Mouse (Mus musculus) CD4-positive naive resting alpha-beta T cell, adult 76 days (primary cell): ENCODE data around the gene 1700074P13Rik. TPM values are rescaled to one million over a fixed set of nuclear protein-coding genes. Genes with fewer than 3 reads are reported as not detected.

Experiments used
- total RNA-seq: library from RNA; stranded (reverse); gene quantifications from one replicate; pipeline ENCODE4 v1.2.4, GENCODE M21; 2023

The 1700074P13Rik gene
- not detected for total RNA-seq

GRCm38 (mm10) chr6:40940457-40940856 is at the start of gene 1700074P13Rik:
Gene 1700074P13Rik, minus strand, starts transcription at chr6:40940557.

GRCm38 (mm10) chr6:40964454-40964853 is 24.1 kb upstream of the 1700074P13Rik start, which contains the start of gene 1810009J06Rik:
Gene 1810009J06Rik, plus strand, starts transcription at chr6:40964754.

GRCm38 (mm10) chr6:40951770-40952169 is 11.4 kb upstream of the 1700074P13Rik start, which contains the start of gene Gm4744:
Gene Gm4744, minus strand, starts transcription at chr6:40951870.

DNA sequence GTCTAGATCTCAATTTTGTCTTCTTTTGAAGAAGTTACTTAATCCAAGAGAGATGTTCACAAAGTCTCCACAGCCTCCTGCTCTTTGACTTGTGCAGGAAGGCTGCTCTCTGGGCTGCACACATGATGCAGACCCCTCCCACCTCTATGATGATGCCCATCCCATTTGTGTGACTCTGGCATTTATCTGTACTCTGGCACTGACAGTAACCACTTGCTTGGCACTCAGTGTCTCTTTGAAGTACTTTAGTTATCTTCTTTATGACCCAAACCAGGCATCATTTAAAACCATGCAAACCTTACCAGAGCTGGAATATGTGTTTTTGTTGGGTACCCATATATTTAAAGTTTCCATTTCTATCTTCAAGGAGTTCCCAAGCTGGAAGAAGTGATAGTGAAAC is 40.1 kb downstream of the 1700074P13Rik start, which contains the start of gene Prss58:
Prss58 (minus strand) TSS at position 101 of the 400 bp plus-strand sequence.

DNA sequence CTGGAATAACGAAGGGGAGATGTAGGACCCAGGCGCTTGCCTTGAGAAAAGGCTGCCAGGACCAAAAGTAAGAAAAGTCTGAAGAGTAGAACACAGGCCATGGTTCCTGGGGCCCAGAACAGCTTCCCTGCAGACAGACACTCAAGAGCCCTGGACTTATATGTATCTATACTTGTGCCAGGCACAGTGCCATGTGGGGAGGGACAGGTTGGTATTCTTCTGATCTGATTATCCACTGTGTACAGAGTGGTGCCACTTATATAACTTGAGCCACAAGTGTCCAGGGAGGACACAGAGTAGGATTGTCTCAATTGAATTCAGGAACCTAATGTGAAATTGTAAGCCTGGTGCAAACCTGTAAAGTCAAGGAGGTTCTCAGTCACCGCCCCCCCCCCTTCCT is 53.0 kb downstream of the 1700074P13Rik start, which contains the start of gene Moxd2:
Moxd2 (minus strand) TSS at position 101 of the 400 bp plus-strand sequence.

Other genes starting within 250 kb of the 1700074P13Rik start
- not detected for gene Moxd2, start 53.1 kb downstream of the 1700074P13Rik start, total RNA-seq
- not detected for gene Prss58, start 40.2 kb downstream of the 1700074P13Rik start, total RNA-seq
- gene Gm4744, start 11.3 kb upstream of the 1700074P13Rik start, total RNA-seq = not detected
- gene 1810009J06Rik, start 24.2 kb upstream of the 1700074P13Rik start, total RNA-seq = not detected
- gene Gm2663, start 58.9 kb upstream of the 1700074P13Rik start, total RNA-seq = not detected
- 0.35 TPM for gene 2210010C04Rik, start 95.0 kb upstream of the 1700074P13Rik start, total RNA-seq